Mouse (Mus musculus) adipose tissue, adult 10 weeks (tissue): ENCODE results near the gene Yy2. TPM values are rescaled to one million over a fixed set of nuclear protein-coding genes. Genes with fewer than 3 reads are reported as not detected.

ENCODE experiments used
- polyA plus RNA-seq: library from polyadenylated mRNA; stranded (reverse); fragments of 350-450 nt; fragmentation: Illumina TruSeq; extraction: RNeasy Lipid Tissue Mini Kit (QIAGEN cat#74804); gene quantifications from one replicate; pipeline ENCODE4 v1.2.3, GENCODE M21; 2014; ENCODE audit warnings: low read depth, low replicate concordance

Gene Yy2
- 1.4 TPM for polyA plus RNA-seq

DNA sequence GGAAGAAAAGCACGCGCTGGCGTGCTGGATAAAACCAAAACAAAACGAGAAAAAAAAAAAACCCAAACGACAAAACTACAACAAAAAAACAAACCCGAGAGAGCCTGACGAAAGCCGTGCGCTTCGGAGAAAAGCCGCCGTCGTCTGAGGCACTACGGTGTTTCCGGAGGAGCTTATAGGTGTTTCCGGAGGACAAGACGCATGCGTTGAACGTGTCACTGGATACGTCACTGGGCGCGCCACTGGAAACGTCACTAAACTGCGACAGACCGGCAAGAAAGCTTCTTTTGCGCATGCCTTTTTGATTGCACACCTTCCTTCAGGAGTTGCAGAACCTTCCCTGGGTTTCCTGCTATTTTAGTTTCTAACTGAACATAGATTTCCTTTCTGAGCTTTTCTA, at the start of gene Yy2:
Yy2 (minus strand) TSS at position 146 of the 400 bp plus-strand sequence.

DNA sequence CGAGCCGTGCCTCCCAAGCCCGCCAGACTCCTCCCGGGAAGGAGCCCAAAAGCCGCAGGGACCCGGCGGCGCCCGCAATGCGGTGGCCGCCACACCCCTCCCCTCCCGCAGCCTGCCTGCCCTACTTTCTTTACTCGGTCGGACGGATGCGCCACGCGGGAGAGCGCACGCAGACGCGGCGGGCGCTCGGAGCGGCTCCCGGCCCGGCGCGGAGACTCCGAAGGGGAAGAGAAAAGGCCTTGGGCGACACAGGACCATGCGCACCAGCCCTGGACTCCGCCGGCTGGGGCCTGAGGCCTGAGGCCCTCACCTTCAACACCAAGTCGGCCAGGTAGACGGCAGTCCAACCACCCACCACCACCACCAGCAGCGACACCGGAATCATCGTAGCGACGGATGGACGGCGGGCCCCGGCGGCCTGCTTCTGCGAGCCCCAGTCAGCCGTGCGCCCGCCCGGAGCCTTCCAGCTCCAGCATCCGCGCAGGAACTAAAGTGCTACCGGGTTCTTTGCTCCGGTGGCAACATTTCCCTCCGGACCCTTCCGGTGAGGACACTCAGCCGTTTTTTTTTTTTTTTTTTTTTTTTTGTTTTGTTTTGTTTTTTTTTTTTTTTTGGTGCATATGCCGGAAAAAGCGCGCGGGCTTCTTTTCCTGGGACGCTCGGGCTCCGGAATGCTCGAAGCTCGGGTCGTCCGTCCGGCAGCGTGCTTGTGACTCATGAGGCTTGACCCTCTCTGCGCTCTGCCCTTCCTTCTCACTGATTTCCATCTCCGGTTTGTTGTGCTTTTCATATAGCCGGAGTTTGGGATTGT, 29.6 kb upstream of the Yy2 start, which contains the start of gene Mbtps2:
Mbtps2 (minus strand) TSS at position 530 of the 811 bp plus-strand sequence.

Other genes with a start within 250 kb of the Yy2 start
- gene Phex, start 153.7 kb downstream of the Yy2 start, polyA plus RNA-seq: 0.05 TPM
- 9.7 TPM for gene Sms, start 76.7 kb downstream of the Yy2 start, polyA plus RNA-seq
- 8.0 TPM for gene Mbtps2, start 29.7 kb upstream of the Yy2 start, polyA plus RNA-seq
- gene Smpx, start 129.9 kb upstream of the Yy2 start, polyA plus RNA-seq: 0.50 TPM
- not detected for gene Klhl34, start 249.4 kb upstream of the Yy2 start, polyA plus RNA-seq